Mouse (Mus musculus): ENCODE measurements at regions not wholly inside any gene's neighbourhood (a gene's known extent, or its start where the extent isn't known, plus 50 kb on each side); places are given as distances from the start of the nearest gene placed in this dataset.

DNA sequence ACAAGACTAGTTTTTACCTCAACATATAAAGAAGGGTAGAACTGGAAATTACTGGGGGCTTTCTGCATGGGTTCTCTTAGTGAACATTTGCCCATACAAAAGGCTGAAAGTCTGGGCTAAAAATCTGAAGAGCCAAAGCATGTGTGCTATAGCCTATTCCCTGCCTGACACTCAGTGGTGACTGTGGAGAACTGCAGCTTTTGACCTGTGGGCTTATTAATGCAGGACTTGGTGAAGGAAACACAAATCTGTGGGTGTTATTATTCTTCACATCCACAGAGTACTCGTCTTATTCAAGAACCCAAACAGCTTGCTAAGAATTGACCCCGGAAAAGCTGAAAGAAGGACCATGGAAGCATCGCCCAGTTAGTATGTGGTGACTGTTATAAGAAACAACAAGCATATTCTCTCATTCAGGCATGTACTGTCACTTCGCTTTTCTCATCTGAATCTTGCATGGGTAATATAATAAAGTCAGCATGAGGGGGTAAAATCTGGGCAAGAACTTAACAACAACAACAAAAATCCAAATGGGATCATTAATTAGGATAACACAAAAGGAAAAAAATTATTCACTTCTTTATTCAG, 77.2 kb upstream of the Cypt12 start:
- no peak overlapping the region for H3K27ac ChIP-seq
- H3K4me2 ChIP-seq: no peak overlapping the region
- H3K9me3 ChIP-seq: no peaks in the 10 kb centered on the region
- H3K27me3 ChIP-seq: no peaks in the 10 kb centered on the region
- no peak overlapping the region for H3K4me3 ChIP-seq
- H3K9ac ChIP-seq: no peak overlapping the region
- ATAC-seq (ENCODE audit: low FRiP score): peak; percentile 82
- WGBS: 52% methylated on average over 4 of the region's 4 CpGs
- H3K36me3 ChIP-seq: no peaks in the 10 kb centered on the region
- no peaks in the 10 kb centered on the region for H3K4me1 ChIP-seq (replicated peaks)

DNA sequence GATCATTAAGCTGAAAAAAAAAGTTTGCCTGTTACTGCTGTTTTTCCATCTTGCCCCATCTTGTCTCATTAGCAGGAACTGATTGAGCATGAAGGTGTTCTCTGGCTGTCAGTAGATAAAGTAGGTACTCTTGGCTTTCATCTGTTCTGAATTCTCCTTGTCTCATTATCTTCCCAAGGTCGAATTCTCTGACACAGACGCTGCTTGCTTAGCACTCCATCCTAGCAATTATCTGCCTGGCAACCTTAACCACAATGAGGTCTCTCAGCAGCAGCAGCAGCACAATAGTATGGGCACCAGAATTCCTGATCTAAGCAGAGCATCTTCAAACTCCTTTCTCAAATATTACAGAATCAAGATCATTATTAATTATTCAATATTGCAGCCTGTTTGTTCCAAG, 52.3 kb upstream of the Cypt12 start:
- Histone ChIP-seq H3K4me3 (no peak overlapping the region), H3K27me3 (no peaks in the 10 kb centered on the region), H3K27ac (no peak overlapping the region), H3K36me3 (no peaks in the 10 kb centered on the region), H3K9me3 (no peaks in the 10 kb centered on the region), H3K4me1 (replicated peaks) (no peaks in the 10 kb centered on the region), H3K9ac (no peak overlapping the region), H3K4me2 (no peak overlapping the region)
- peak; percentile 57; the same call in 1 of the 2 replicates for ATAC-seq (ENCODE audit: low FRiP score)
- WGBS: 44% methylated on average over 2 of the region's 2 CpGs

DNA sequence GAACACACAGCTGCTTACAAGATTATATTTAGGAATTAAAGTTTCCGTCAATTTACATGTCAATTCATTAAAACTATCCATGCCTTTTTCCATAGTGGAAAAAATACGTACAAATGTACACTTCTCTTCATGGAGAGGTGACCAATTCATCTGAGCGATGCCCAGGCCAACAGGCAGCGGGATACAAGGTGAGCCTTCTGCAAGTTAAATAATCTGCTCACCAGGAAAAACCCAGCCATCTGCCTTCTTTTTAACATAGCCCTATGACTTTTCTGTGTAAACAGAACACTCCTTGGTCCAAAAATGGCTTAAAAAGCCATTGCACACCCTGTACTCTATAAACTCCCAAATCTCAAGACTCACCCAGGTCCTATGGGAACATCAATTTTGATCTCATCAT, 51.5 kb upstream of the Cypt12 start:
- H3K27me3 ChIP-seq: no peaks in the 10 kb centered on the region
- no peak overlapping the region for H3K4me3 ChIP-seq
- H3K4me1 ChIP-seq (replicated peaks): no peaks in the 10 kb centered on the region
- H3K27ac ChIP-seq: no peak overlapping the region
- no peaks in the 10 kb centered on the region for H3K9me3 ChIP-seq
- no peak overlapping the region for H3K4me2 ChIP-seq
- no peak overlapping the region for H3K9ac ChIP-seq
- WGBS: 93% methylated on average over 4 of the region's 4 CpGs
- no peak for ATAC-seq (ENCODE audit: low FRiP score)
- H3K36me3 ChIP-seq: no peaks in the 10 kb centered on the region

Small RNAs in the stretch of these regions (microRNA-seq; reads per million reads assigned to microRNA genes)
- 4.9 reads per million, percentile 15 among the genes with 10 or more reads in this experiment for gene Mir124a-2

All from hindbrain, embryonic 13.5 days (tissue).